Mouse (Mus musculus) lung, postnatal 0 days (tissue): ENCODE measurements around the gene Ppm1l.

ENCODE experiments used
- CTCF ChIP-seq: IDR thresholded peaks from 2 replicates; pipeline ENCODE4 v1.5.1; 2016; ENCODE audit warnings: antibody characterized with exemption, mild to moderate bottlenecking
- EP300 ChIP-seq: IDR thresholded peaks from 2 replicates; pipeline ENCODE4 v1.6.1; 2016; ENCODE audit warnings: antibody characterized with exemption, mild to moderate bottlenecking, control low read depth

GRCm38 (mm10) chr3:69545017-69545416, 228.4 kb downstream of the Ppm1l start:
- no peak for TF ChIP-seq EP300
- no peak for TF ChIP-seq CTCF
